Mouse (Mus musculus) embryonic stem cell, embryonic (primary cell): ENCODE measurements at regions not wholly inside any gene's neighbourhood (a gene's known extent, or its start where the extent isn't known, plus 50 kb on each side); places are given as distances from the start of the nearest gene placed in this dataset.

Experiments used
- CTCF ChIA-PET, 4 experiments: fragments of 300-600 bp in 2 of 4; fragments of 350-600 bp in 2 of 4; sonication (Branson Sonifier 250); formaldehyde crosslinking; loops; one replicate each; lab custom pipeline; 2022; ENCODE audit warnings: inconsistent platforms in 2 of 4; lab: Charles Lee
- POLR2A ChIA-PET, 4 experiments: fragments of 300-600 bp in 2 of 4; fragments of 350-600 bp in 2 of 4; sonication (Branson Sonifier 250); formaldehyde crosslinking; loops; one replicate each; lab custom pipeline; 2022; ENCODE audit warnings: antibody characterized with exemption in 4 of 4, inconsistent platforms in 1 of 4; lab: Charles Lee

- POLR2A ChIA-PET = interaction anchor here in 1 of 4 experiments (0.5 kb wide), 1 partner anchor 755 kb away, joined by 3 read pairs; no protein-coding TSS in a partner anchor
- CTCF ChIA-PET = interaction anchor here in 1 of 4 experiments (0.6 kb wide), 1 partner anchor 284 kb away, joined by 3 read pairs; no protein-coding TSS in a partner anchor
These were observed 168.4 kb downstream of the Pdgfra start for GRCm38 (mm10) chr5:75320536-75320935.

- ChIA-PET POLR2A (no interaction called here), CTCF (no interaction called here)
These were observed 182.0 kb downstream of the Pdgfra start for GRCm38 (mm10) chr5:75334050-75334449.

- ChIA-PET CTCF (no interaction called here), POLR2A (interaction anchor here in 1 of 4 experiments (1.1 kb wide), 1 partner anchor 32 kb away, joined by 3 read pairs; no protein-coding TSS in a partner anchor)
These were observed 184.4 kb downstream of the Pdgfra start for GRCm38 (mm10) chr5:75336454-75336853.

DNA sequence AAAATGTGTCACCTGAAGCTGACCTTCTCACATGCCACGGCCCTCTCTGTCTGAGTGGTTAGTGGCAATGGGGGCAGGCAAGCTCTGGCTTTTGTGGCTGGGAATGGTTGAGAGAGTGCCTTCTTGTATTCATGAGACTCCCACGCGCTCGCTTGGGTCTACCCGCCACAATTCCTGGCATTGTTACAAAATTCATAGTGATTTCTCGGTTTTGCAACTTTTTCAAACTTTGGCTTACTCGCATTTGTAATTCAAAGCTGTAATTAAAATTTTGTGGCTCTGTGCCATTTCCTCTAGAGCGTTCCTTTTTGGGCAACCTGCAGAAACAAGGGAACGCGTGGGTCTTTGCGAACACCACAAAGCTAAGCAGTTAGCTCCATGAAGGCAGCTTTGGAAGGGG, 186.3 kb downstream of the Pdgfra start:
- ChIA-PET POLR2A (interaction anchor here in 2 of 4 experiments (0.6 kb wide), 2 partner anchors 283 to 364 kb away, joined by 4 to 5 read pairs; no protein-coding TSS in a partner anchor), CTCF (interaction anchor here in 3 of 4 experiments (0.6 to 0.7 kb wide), 3 partner anchors 126 to 780 kb away, joined by 3 to 5 read pairs (median 5); no protein-coding TSS in a partner anchor)

DNA sequence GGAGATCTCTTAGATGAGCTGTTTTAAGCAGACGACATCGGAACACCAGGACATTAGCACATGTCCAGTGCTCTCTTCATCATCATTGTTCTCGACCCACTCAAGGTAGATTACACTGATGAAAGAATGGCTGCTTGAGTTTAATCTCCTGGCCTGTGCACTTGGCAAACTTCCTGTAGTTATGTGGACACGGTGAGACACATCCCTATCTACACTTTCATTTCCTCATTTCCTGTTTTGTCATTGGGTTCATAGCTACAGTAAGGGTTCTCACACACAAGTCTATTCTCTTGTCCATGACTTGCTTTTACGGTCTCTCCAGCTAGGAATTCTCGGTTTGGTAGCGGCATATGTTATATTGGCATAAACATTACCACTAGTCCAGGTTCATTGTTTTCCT, 190.5 kb downstream of the Pdgfra start:
- CTCF ChIA-PET = no interaction called here
- POLR2A ChIA-PET = interaction anchor here in 1 of 4 experiments (0.6 kb wide), 1 partner anchor 635 kb away, joined by 4 read pairs; the partner anchor contains the start of gene Kdr

GRCm38 (mm10) chr5:75346836-75347773, 195.0 kb downstream of the Pdgfra start:
- POLR2A ChIA-PET = no interaction called here

GRCm38 (mm10) chr5:75347774-75348116, 195.7 kb downstream of the Pdgfra start:
- CTCF ChIA-PET = no interaction called here
- POLR2A ChIA-PET = no interaction called here

More at GRCm38 (mm10) chr5:75346836-75347773, 195.0 kb downstream of the Pdgfra start:
- CTCF ChIA-PET = no interaction called here

DNA sequence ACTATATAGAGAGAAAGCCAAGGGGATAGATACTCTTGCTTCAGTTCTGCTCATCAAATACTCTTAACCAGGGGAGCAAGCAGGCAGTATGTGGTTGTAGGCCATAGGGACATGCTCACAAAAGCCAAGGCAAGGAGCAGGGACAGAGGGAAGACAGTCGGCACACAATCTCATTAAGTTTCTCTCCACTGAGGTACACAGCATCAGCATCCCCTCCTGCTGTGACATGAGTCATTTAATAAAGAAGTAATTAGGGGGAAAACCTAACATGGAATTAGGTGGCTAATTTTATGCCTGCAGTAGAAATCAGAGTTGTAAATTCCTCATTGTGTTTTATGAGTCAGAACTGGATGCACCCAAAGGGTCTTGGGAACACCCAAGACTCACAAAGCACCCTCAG, 203.2 kb downstream of the Pdgfra start:
- CTCF ChIA-PET = no interaction called here
- POLR2A ChIA-PET = interaction anchor here in 1 of 4 experiments (2.1 kb wide), 1 partner anchor 13 kb away, joined by 4 read pairs; no protein-coding TSS in a partner anchor

DNA sequence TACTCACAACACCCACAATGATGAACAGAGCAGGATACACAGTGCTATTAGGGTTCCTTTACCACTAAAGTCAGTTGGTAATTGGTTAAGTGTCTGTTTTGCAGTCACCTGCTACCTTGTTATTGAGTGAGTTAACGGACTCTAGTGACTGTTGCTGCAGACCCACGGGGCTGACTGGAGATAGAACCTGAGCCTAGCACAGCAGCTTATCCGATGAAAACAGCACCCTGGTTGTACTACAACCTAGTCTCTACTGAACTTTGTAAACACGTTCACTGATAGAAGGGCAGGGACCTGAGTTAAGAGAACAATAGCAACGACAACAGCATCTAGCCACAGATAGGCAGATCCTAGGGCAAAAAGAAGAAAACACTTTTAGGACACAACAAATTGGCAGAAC, 206.8 kb downstream of the Pdgfra start:
- CTCF ChIA-PET = no interaction called here
- POLR2A ChIA-PET = no interaction called here

- POLR2A ChIA-PET = no interaction called here
These were observed 210.9 kb upstream of the Kit start for GRCm38 (mm10) chr5:75363832-75364231.

DNA sequence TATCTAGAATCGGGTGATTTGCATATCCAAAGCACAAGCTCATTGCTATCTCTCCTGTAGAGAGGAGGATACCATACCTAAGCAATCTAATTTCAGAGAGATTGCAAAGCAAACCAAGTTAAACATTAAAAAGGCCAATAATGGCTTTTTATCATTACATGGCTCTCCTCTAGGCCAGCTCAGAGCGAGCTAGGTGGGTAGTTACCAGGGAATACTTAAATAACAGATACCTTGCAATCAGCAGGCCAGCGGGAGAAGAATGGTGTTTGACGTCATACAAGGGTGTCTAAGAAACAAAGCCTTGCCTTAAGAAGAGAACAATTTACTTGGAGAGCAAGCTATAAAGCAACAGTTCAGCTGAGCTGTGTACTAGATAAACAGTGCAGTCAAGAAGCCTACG, 207.4 kb upstream of the Kit start:
- ChIA-PET CTCF (interaction anchor here in 1 of 4 experiments (0.6 kb wide), 1 partner anchor 212 kb away, joined by 3 read pairs; no protein-coding TSS in a partner anchor), POLR2A (interaction anchor here in 3 of 4 experiments (0.8 to 3.1 kb wide), 3 partner anchors 151 to 208 kb away, joined by 4 to 13 read pairs (median 12); partner anchors contain the start of gene Kit (in 2 of the 3))

More at GRCm38 (mm10) chr5:75363832-75364231, 210.9 kb upstream of the Kit start:
- CTCF ChIA-PET = no interaction called here

DNA sequence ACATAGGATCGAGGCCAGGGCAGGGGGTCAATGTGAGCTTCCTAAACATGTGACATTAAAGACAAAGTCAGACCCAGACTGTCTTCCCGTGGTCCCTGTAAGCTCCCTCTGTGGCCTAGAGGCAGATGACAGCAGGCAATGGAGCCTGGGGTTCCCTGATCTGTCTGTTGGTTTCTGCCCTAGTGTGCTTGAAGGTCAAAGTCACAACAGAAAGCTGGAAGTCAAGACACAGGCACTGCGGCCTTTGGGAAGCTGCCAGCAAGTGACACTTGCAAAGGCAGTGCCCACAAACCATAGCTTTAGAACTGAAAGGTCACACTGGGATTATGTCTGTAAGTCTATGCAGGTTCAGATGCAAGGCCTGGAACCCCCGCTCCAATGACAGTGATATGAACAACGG, 206.0 kb upstream of the Kit start:
- CTCF ChIA-PET = interaction anchor here in 3 of 4 experiments (0.6 to 0.8 kb wide), 4 partner anchors 12 to 777 kb away, joined by 3 to 14 read pairs (median 6); no protein-coding TSS in a partner anchor
- POLR2A ChIA-PET = interaction anchor here in 3 of 4 experiments (0.5 to 3.1 kb wide), 9 partner anchors 9 to 553 kb away, joined by 3 to 13 read pairs (median 4); partner anchors contain the start of gene Kit (in 2 of the 3)

GRCm38 (mm10) chr5:75372849-75373248, 201.9 kb upstream of the Kit start:
- ChIA-PET CTCF (interaction anchor here (0.6 to 3.0 kb wide), 8 partner anchors 15 to 471 kb away, joined by 3 to 11 read pairs (median 3); no protein-coding TSS in a partner anchor), POLR2A (interaction anchor here in 2 of 4 experiments (0.6 to 1.0 kb wide), 2 partner anchors 73 to 158 kb away, joined by 3 to 4 read pairs; no protein-coding TSS in a partner anchor)

DNA sequence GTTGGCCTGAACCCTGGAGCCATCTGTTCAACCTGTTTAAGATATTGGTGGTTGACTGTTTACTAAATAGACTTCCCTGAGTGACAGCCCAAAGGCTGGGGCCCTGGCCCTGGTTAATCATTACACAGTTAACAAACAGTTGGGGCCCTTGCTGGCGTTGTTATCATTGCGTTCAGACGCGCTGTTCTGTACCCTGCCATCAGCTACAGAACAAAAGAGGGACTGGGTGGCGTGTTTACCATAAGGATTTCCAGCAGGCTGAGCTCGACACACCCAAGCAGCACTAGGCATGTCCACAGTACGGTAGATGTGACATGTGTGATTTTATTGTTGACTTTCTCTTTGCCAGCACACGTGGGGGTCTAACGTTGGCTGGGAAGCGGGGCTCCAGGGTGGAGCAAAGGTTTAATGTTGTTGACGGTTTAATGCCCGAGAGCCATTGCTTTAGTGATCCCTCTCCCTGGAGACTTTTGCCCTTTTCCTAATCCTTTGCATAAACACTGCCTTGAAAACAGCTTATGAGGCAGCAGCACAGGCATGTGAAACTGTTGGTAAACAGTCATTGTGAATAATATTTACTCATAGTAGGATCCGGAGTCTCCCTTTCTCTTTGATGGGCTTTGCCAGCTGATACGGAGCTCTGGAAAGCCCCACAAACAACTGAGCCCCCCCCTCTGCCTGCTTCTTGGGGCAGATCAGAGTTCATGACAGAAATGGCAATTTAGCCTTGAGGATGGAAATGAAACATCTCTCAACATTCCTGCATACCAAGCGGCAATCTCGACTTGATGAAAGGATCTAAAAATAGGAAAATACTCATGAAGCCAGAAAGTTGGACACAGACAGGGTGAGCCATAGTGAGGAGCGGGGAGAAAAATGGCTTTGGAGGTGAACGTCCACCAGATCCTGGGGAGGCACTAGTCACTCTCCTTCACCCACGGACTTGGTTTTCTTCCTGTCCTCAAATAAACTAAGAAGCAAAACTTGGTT, 197.1 kb upstream of the Kit start:
- ChIA-PET CTCF (interaction anchor here in 2 of 4 experiments (0.6 to 1.4 kb wide), 3 partner anchors 163 to 199 kb away, joined by 3 to 8 read pairs (median 4); no protein-coding TSS in a partner anchor), POLR2A (interaction anchor here in 3 of 4 experiments (0.5 to 1.8 kb wide), 9 partner anchors 9 to 805 kb away, joined by 3 to 7 read pairs (median 4); partner anchors contain the start of gene Kit (in 1 of the 3))

- ChIA-PET POLR2A (no interaction called here), CTCF (no interaction called here)
These were observed 196.1 kb upstream of the Kit start for GRCm38 (mm10) chr5:75378655-75379054.

- ChIA-PET POLR2A (interaction anchor here in 1 of 4 experiments (0.6 kb wide), 1 partner anchor 285 kb away, joined by 5 read pairs; no protein-coding TSS in a partner anchor), CTCF (interaction anchor here in 2 of 4 experiments (0.6 kb wide), 2 partner anchors 12 to 25 kb away, joined by 3 read pairs; no protein-coding TSS in a partner anchor)
These were observed 194.4 kb upstream of the Kit start for GRCm38 (mm10) chr5:75380340-75380739.

DNA sequence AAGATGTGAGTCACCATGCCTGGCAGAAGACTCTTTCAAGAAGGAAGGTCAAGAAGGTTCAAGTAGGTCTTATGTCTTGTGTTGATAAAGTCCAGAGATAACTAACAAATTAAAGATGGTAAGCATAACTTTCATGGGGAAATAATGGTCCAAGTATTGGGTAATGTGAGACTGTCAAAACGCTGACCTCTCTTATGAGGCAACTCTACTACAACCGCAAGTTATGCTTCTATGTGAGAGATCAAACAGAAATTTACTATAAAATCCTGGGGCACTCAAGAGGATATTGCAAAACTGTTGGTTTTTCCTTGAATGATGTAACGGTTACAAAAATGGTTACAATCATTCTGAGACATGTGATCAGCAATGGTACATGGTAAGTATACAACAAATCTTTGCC, 192.6 kb upstream of the Kit start:
- POLR2A ChIA-PET = no interaction called here
- CTCF ChIA-PET = no interaction called here
